Mouse (Mus musculus): ENCODE results near the gene Kcnj9. TPM values are rescaled to one million over a fixed set of nuclear protein-coding genes. Genes with fewer than 3 reads are reported as not detected.

The Kcnj9 gene
- polyA plus RNA-seq, 2 experiments, result 0.01 TPM; not detected in 1

DNA sequence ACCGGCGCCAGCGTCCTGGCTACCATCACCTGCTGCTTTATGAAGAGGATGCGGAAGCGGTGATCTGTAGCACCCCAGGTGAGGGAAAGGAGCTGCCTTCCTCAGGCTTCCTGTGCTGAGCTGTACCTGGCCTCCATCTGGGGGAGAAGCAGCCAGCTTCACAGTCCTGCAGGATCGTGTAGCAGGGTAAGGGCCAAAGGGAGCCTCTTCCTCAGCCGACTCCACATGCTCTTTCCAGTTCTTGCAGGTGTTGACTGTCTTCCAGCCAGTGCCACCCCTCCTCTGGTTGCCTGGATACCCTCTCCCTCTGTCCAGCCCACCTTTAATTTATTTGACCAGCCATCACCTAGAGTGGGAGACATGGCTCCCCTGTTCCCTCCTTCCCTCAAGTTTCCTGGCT is 9.8 kb downstream of the Kcnj9 start:
- H3K4me1 ChIP-seq (ENCODE audit: control insufficient read depth, insufficient read depth, low read length), result no peaks in the 10 kb centered on the region
- H3K9me3 ChIP-seq (ENCODE audit: control insufficient read depth, low read length), result no peaks in the 10 kb centered on the region
- H3K9ac ChIP-seq (ENCODE audit: low read depth, low read length, severe bottlenecking), result no peak overlapping the region
- ATAC-seq (ENCODE audit: low FRiP score, low read depth) (no peak), DNase-seq (ENCODE audit: low spot score) (no peak)
- 72% methylated on average over 7 of the region's 7 CpGs for WGBS
- H3K4me2 ChIP-seq (replicated peaks; ENCODE audit: low read depth, low read length, severe bottlenecking), result no peak overlapping the region
- no peak overlapping the region for H3K27ac ChIP-seq (replicated peaks; ENCODE audit: low read depth, low read length)
- peaks cover 31% of the 10 kb centered on the region for H3K36me3 ChIP-seq (ENCODE audit: control insufficient read depth, insufficient read depth, low read length)
- H3K27me3 ChIP-seq (ENCODE audit: control insufficient read depth, insufficient read depth, low read length), result no peaks in the 10 kb centered on the region
- no peak overlapping the region for H3K4me3 ChIP-seq (replicated peaks; ENCODE audit: low read length)
- TF ChIP-seq POLR2A (IDR thresholded peaks at IDR 0.05; ENCODE audit: borderline replicate concordance, extremely low read depth, insufficient read depth, insufficient read length), result no peak

DNA sequence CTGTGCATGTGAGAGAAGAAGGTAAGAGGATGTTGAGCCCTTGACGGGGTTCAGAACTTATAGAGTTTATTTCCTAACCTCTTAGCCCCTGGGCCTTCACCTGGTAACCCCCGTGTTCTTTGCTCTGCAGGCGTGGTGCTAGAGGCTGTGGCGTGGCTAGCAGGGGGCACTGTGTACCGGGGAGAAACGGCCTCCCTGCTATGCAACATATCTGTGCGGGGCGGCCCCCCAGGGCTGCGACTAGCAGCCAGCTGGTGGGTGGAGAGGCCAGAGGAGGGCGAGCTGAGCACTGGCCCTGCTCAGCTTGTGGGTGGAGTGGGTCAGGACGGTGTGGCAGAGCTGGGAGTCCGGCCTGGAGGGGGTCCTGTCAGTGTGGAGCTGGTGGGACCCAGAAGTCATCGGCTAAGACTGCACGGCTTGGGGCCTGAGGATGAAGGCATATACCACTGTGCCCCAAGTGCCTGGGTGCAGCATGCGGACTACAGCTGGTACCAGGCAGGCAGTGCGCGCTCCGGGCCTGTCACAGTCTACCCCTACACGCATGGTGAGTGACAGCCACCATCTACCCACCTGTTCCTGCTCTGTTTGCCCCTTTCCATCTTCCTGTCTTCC is 10.6 kb downstream of the Kcnj9 start:
- Histone ChIP-seq H3K4me2 (replicated peaks; ENCODE audit: low read depth, low read length, severe bottlenecking) (no peak overlapping the region), H3K27me3 (ENCODE audit: control insufficient read depth, insufficient read depth, low read length) (no peaks in the 10 kb centered on the region), H3K27ac (replicated peaks; ENCODE audit: low read depth, low read length) (no peak overlapping the region), H3K36me3 (ENCODE audit: control insufficient read depth, insufficient read depth, low read length) (peaks cover 31% of the 10 kb centered on the region), H3K4me1 (ENCODE audit: control insufficient read depth, insufficient read depth, low read length) (0 out of 2 replicates have a peak, but pooled peaks cover 4% of the 10 kb centered on the region), H3K4me3 (replicated peaks; ENCODE audit: low read length) (no peak overlapping the region), H3K9ac (ENCODE audit: low read depth, low read length, severe bottlenecking) (no peak overlapping the region), H3K9me3 (ENCODE audit: control insufficient read depth, low read length) (no peaks in the 10 kb centered on the region)
- DNase-seq (ENCODE audit: low spot score), result no peak
- no peak for ATAC-seq (ENCODE audit: low FRiP score, low read depth)
- 89% methylated on average over 16 of the region's 19 CpGs for WGBS
- TF ChIP-seq POLR2A (IDR thresholded peaks at IDR 0.05; ENCODE audit: borderline replicate concordance, extremely low read depth, insufficient read depth, insufficient read length), result no peak

DNA sequence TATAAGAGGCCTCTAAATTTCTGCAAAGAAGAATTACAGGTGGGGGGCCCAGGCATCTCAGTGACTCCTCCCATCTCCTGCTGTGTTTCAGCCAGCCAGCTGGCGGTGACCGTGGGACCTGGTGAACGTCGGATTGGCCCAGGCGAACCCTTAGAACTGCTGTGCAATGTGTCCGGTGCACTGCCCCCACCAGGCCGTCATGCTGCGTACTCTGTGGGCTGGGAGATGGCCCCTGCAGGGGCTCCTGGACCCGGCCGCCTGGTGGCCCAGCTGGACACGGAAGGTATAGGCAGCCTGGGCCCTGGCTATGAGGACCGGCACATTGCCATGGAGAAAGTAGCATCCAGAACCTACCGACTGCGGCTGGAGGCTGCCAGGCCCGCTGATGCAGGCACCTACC is 11.2 kb downstream of the Kcnj9 start:
- DNase-seq (ENCODE audit: low spot score) (no peak), ATAC-seq (ENCODE audit: low FRiP score, low read depth) (no peak)
- no peaks in the 10 kb centered on the region for H3K9me3 ChIP-seq (ENCODE audit: control insufficient read depth, low read length)
- peaks cover 9% of the 10 kb centered on the region for H3K4me1 ChIP-seq (ENCODE audit: control insufficient read depth, insufficient read depth, low read length)
- peaks cover 31% of the 10 kb centered on the region for H3K36me3 ChIP-seq (ENCODE audit: control insufficient read depth, insufficient read depth, low read length)
- H3K4me2 ChIP-seq (replicated peaks; ENCODE audit: low read depth, low read length, severe bottlenecking), result no peak overlapping the region
- TF ChIP-seq POLR2A (IDR thresholded peaks at IDR 0.05; ENCODE audit: borderline replicate concordance, extremely low read depth, insufficient read depth, insufficient read length), result no peak
- H3K27ac ChIP-seq (replicated peaks; ENCODE audit: low read depth, low read length), result no peak overlapping the region
- H3K4me3 ChIP-seq (replicated peaks; ENCODE audit: low read length), result no peak overlapping the region
- H3K27me3 ChIP-seq (ENCODE audit: control insufficient read depth, insufficient read depth, low read length), result no peaks in the 10 kb centered on the region
- H3K9ac ChIP-seq (ENCODE audit: low read depth, low read length, severe bottlenecking), result no peak overlapping the region
- WGBS, result 64% methylated on average over 15 of the region's 15 CpGs

DNA sequence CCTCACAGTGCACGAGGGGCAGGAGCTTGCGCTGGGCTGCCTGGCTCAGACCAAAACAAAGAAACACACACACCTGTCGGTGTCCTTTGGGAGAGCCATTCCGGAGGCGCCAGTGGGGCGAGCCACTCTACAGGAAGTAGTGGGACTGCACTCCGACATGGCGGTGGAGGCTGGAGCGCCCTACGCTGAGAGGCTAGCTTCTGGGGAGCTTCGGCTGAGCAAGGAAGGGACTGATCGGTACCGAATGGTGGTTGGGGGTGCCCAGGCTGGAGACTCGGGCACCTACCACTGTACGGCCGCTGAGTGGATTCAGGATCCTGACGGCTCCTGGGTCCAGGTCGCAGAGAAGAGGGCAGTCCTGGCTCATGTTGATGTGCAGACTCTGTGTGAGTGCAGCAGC is 11.7 kb downstream of the Kcnj9 start:
- Histone ChIP-seq H3K36me3 (ENCODE audit: control insufficient read depth, insufficient read depth, low read length) (peaks cover 31% of the 10 kb centered on the region), H3K27me3 (ENCODE audit: control insufficient read depth, insufficient read depth, low read length) (no peaks in the 10 kb centered on the region), H3K9ac (ENCODE audit: low read depth, low read length, severe bottlenecking) (no peak overlapping the region), H3K9me3 (ENCODE audit: control insufficient read depth, low read length) (no peaks in the 10 kb centered on the region), H3K4me1 (ENCODE audit: control insufficient read depth, insufficient read depth, low read length) (peaks cover 12% of the 10 kb centered on the region), H3K4me3 (replicated peaks; ENCODE audit: low read length) (no peak overlapping the region), H3K27ac (replicated peaks; ENCODE audit: low read depth, low read length) (no peak overlapping the region), H3K4me2 (replicated peaks; ENCODE audit: low read depth, low read length, severe bottlenecking) (no peak overlapping the region)
- ATAC-seq (ENCODE audit: low FRiP score, low read depth), result no peak
- DNase-seq (ENCODE audit: low spot score), result no peak
- TF ChIP-seq POLR2A (IDR thresholded peaks at IDR 0.05; ENCODE audit: borderline replicate concordance, extremely low read depth, insufficient read depth, insufficient read length), result no peak
- 58% methylated on average over 18 of the region's 18 CpGs for WGBS

DNA sequence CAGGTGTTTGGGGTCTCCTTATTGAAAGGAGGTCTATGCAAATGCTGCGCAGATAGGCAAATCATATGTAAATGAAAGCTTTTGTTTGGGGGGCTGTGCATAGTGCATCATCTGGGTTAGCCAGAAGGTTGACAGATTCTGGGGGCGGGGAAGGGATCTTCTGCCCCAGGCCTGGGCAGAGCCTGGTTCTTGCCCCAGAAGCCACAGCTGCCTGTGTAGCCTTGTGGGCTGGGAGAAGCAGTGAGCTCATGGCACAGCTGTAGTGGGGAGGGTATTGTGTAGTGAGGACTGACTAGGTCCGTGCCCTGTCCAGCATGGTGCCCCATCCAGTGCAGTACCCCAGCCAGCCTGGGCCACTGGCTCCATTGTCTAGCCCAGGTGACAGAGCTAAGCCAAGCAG is 14.2 kb downstream of the Kcnj9 start:
- DNase-seq (ENCODE audit: low spot score) (no peak), ATAC-seq (ENCODE audit: low FRiP score, low read depth) (no peak)
- Histone ChIP-seq H3K9ac (ENCODE audit: low read depth, low read length, severe bottlenecking) (no peak overlapping the region), H3K9me3 (ENCODE audit: control insufficient read depth, low read length) (no peaks in the 10 kb centered on the region), H3K36me3 (ENCODE audit: control insufficient read depth, insufficient read depth, low read length) (peaks cover 26% of the 10 kb centered on the region), H3K27me3 (ENCODE audit: control insufficient read depth, insufficient read depth, low read length) (no peaks in the 10 kb centered on the region), H3K4me3 (replicated peaks; ENCODE audit: low read length) (no peak overlapping the region), H3K4me2 (replicated peaks; ENCODE audit: low read depth, low read length, severe bottlenecking) (no peak overlapping the region), H3K4me1 (ENCODE audit: control insufficient read depth, insufficient read depth, low read length) (peaks cover 17% of the 10 kb centered on the region), H3K27ac (replicated peaks; ENCODE audit: low read depth, low read length) (no peak overlapping the region)
- 79% methylated on average over 3 of the region's 3 CpGs for WGBS
- TF ChIP-seq POLR2A (IDR thresholded peaks at IDR 0.05; ENCODE audit: borderline replicate concordance, extremely low read depth, insufficient read depth, insufficient read length), result no peak
